Mouse (Mus musculus) erythroblast, adult 5-6 weeks (primary cell): ENCODE results near the gene Stpg1. TPM values are rescaled to one million over a fixed set of nuclear protein-coding genes. Genes with fewer than 3 reads are reported as not detected.

Source experiments
- total RNA-seq, 2 experiments: library from RNA; stranded (forward) in 1 of 2; stranded (reverse) in 1 of 2; fragments of 150-400 nt in 1 of 2; fragments of 200-764, 138-1000 nt in 1 of 2; gene quantifications; 2 replicates each; pipeline versions ENCODE4 v1.2.3 to v1.2.4; 2015 to 2017; ENCODE audit warnings: low replicate concordance in 2 of 2

The Stpg1 gene
- total RNA-seq, 2 experiments from 2014 or later = not detected

Other genes starting within 250 kb of the Stpg1 start
- gene Clic4, start 222.0 kb upstream of the Stpg1 start, total RNA-seq (2015; ENCODE audit: low replicate concordance) = 24.6 and 29.9 TPM in 2 replicates
- gene Clic4, start 222.0 kb upstream of the Stpg1 start, total RNA-seq (2017; ENCODE audit: low replicate concordance) = 35.4 and 44.6 TPM in 2 replicates
- gene Srrm1, start 141.5 kb upstream of the Stpg1 start, total RNA-seq (2015; ENCODE audit: low replicate concordance) = 63.4 and 116 TPM in 2 replicates
- 91.7 and 120 TPM in 2 replicates for gene Srrm1, start 141.5 kb upstream of the Stpg1 start, total RNA-seq (2017; ENCODE audit: low replicate concordance)
- gene Ncmap, start 96.6 kb upstream of the Stpg1 start, total RNA-seq (2015; ENCODE audit: low replicate concordance) = not detected in 2 replicates
- gene Ncmap, start 96.6 kb upstream of the Stpg1 start, total RNA-seq (2017; ENCODE audit: low replicate concordance) = not detected in 2 replicates
- gene Rcan3, start 60.9 kb upstream of the Stpg1 start, total RNA-seq (2015; ENCODE audit: low replicate concordance) = 1.5 and 5.0 TPM in 2 replicates
- 4.1 and 5.7 TPM in 2 replicates for gene Rcan3, start 60.9 kb upstream of the Stpg1 start, total RNA-seq (2017; ENCODE audit: low replicate concordance)
- 33.9 and 40.3 TPM in 2 replicates for gene Nipal3, start 248 bp downstream of the Stpg1 start, total RNA-seq (2015; ENCODE audit: low replicate concordance)
- 64.3 and 130 TPM in 2 replicates for gene Nipal3, start 248 bp downstream of the Stpg1 start, total RNA-seq (2017; ENCODE audit: low replicate concordance)
- not detected in 2 replicates for gene Grhl3, start 78.8 kb downstream of the Stpg1 start, total RNA-seq (2015; ENCODE audit: low replicate concordance)
- gene Grhl3, start 78.8 kb downstream of the Stpg1 start, total RNA-seq (2017; ENCODE audit: low replicate concordance) = not detected in 2 replicates
- 2.7 and 3.8 TPM in 2 replicates for gene Ifnlr1, start 191.5 kb downstream of the Stpg1 start, total RNA-seq (2015; ENCODE audit: low replicate concordance)
- 1.4 and 1.7 TPM in 2 replicates for gene Ifnlr1, start 191.5 kb downstream of the Stpg1 start, total RNA-seq (2017; ENCODE audit: low replicate concordance)
- not detected in 2 replicates for gene Il22ra1, start 233.4 kb downstream of the Stpg1 start, total RNA-seq (2015; ENCODE audit: low replicate concordance)
- not detected in 2 replicates for gene Il22ra1, start 233.4 kb downstream of the Stpg1 start, total RNA-seq (2017; ENCODE audit: low replicate concordance)